Mouse (Mus musculus): ENCODE results near the gene St5. TPM values are rescaled to one million over a fixed set of nuclear protein-coding genes. Genes with fewer than 3 reads are reported as not detected.

Gene St5
- polyA plus RNA-seq, 1 experiment = 35.3 TPM

- H3K36me3 ChIP-seq (ENCODE audit: control insufficient read depth, insufficient read depth, low read length) = no peaks in the 10 kb centered on the region
- no peak overlapping the region for H3K4me3 ChIP-seq (ENCODE audit: control insufficient read depth, low read depth, low read length)
- no peaks in the 10 kb centered on the region for H3K27me3 ChIP-seq (ENCODE audit: control insufficient read depth, insufficient read depth, low read length)
- H3K27ac ChIP-seq (ENCODE audit: control insufficient read depth, insufficient read depth, low read depth, low read length) = no peak overlapping the region
- TF ChIP-seq POLR2A (IDR thresholded peaks at IDR 0.05; ENCODE audit: control insufficient read depth, low read depth, low read length) (no peak), CTCF (IDR thresholded peaks at IDR 0.05; ENCODE audit: control insufficient read depth, insufficient read depth, insufficient replicate concordance, low read depth, low read length) (no peak)
- H3K4me1 ChIP-seq (ENCODE audit: control insufficient read depth, insufficient read depth, low read length) = peaks cover 5% of the 10 kb centered on the region
These were observed 108.4 kb downstream of the St5 start for GRCm38 (mm10) chr7:109594845-109595531.

- no peak overlapping the region for H3K4me3 ChIP-seq (ENCODE audit: control insufficient read depth, low read depth, low read length)
- TF ChIP-seq CTCF (IDR thresholded peaks at IDR 0.05; ENCODE audit: control insufficient read depth, insufficient read depth, insufficient replicate concordance, low read depth, low read length) (no peak), POLR2A (IDR thresholded peaks at IDR 0.05; ENCODE audit: control insufficient read depth, low read depth, low read length) (no peak)
- no peaks in the 10 kb centered on the region for H3K36me3 ChIP-seq (ENCODE audit: control insufficient read depth, insufficient read depth, low read length)
- H3K27me3 ChIP-seq (ENCODE audit: control insufficient read depth, insufficient read depth, low read length) = no peaks in the 10 kb centered on the region
- H3K4me1 ChIP-seq (ENCODE audit: control insufficient read depth, insufficient read depth, low read length) = peaks cover 6% of the 10 kb centered on the region
- no peak overlapping the region for H3K27ac ChIP-seq (ENCODE audit: control insufficient read depth, insufficient read depth, low read depth, low read length)
These were observed 109.4 kb downstream of the St5 start for GRCm38 (mm10) chr7:109593992-109594391.

GRCm38 (mm10) chr7:109592184-109592583, 111.2 kb downstream of the St5 start:
- TF ChIP-seq POLR2A (IDR thresholded peaks at IDR 0.05; ENCODE audit: control insufficient read depth, low read depth, low read length) (no peak), CTCF (IDR thresholded peaks at IDR 0.05; ENCODE audit: control insufficient read depth, insufficient read depth, insufficient replicate concordance, low read depth, low read length) (no peak)
- Histone ChIP-seq H3K27me3 (ENCODE audit: control insufficient read depth, insufficient read depth, low read length) (no peaks in the 10 kb centered on the region), H3K27ac (ENCODE audit: control insufficient read depth, insufficient read depth, low read depth, low read length) (peak overlapping the region; percentile 68)

DNA sequence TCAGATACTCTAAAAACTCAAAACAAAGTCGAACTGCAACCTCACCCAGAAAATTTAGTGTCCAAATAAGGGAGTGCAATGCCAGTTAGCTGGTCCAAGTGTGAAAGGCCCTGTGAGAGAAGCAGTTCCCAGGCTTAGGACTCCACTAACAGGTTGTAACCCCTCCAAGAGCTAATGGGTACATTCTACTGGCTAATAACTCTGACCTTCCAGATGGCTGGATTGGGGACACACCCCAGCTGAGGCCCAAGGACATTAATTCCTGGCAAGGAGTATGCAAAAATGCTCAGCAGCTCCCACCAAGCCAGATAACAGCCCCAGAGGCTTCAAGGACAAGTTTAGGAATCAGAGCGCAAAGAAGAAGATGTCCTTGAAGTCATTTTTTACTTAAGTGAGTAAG, 112.8 kb downstream of the St5 start:
- Histone ChIP-seq H3K4me1 (ENCODE audit: control insufficient read depth, insufficient read depth, low read length) (peaks cover 8% of the 10 kb centered on the region), H3K27ac (ENCODE audit: control insufficient read depth, insufficient read depth, low read depth, low read length) (peak overlapping the region; percentile 84), H3K36me3 (ENCODE audit: control insufficient read depth, insufficient read depth, low read length) (no peaks in the 10 kb centered on the region), H3K27me3 (ENCODE audit: control insufficient read depth, insufficient read depth, low read length) (no peaks in the 10 kb centered on the region), H3K4me3 (ENCODE audit: control insufficient read depth, low read depth, low read length) (no peak overlapping the region)
- TF ChIP-seq POLR2A (IDR thresholded peaks at IDR 0.05; ENCODE audit: control insufficient read depth, low read depth, low read length) (no peak), CTCF (IDR thresholded peaks at IDR 0.05; ENCODE audit: control insufficient read depth, insufficient read depth, insufficient replicate concordance, low read depth, low read length) (no peak)

More at GRCm38 (mm10) chr7:109592184-109592583, 111.2 kb downstream of the St5 start:
- peaks cover 8% of the 10 kb centered on the region for H3K4me1 ChIP-seq (ENCODE audit: control insufficient read depth, insufficient read depth, low read length)
- no peaks in the 10 kb centered on the region for H3K36me3 ChIP-seq (ENCODE audit: control insufficient read depth, insufficient read depth, low read length)
- no peak overlapping the region for H3K4me3 ChIP-seq (ENCODE audit: control insufficient read depth, low read depth, low read length)

DNA sequence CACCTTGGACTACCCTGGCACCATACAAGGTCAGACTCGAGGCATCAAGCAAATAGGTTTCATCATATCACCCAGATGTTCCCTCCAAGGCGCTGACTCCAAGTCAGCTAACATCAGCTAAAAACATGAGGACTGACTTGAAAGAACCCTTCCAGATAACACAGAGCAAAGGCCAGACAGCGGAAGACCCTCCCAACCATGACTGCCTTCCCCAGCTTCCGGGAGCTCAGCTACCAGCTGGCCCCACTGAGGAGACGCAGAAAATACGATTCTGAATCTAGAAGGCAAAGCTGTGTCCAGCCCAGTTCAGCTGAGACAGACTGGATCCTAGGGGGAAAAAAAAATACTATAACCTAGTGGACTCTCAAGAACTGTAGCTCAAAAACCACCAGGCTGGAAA, 114.4 kb downstream of the St5 start:
- TF ChIP-seq POLR2A (IDR thresholded peaks at IDR 0.05; ENCODE audit: control insufficient read depth, low read depth, low read length) = no peak
- TF ChIP-seq CTCF (IDR thresholded peaks at IDR 0.05; ENCODE audit: control insufficient read depth, insufficient read depth, insufficient replicate concordance, low read depth, low read length) = no peak
- H3K27me3 ChIP-seq (ENCODE audit: control insufficient read depth, insufficient read depth, low read length) = no peaks in the 10 kb centered on the region
- peak overlapping the region; percentile 47; the same call in 1 of the 2 replicates for H3K27ac ChIP-seq (ENCODE audit: control insufficient read depth, insufficient read depth, low read depth, low read length)
- H3K4me3 ChIP-seq (ENCODE audit: control insufficient read depth, low read depth, low read length) = no peak overlapping the region
- no peaks in the 10 kb centered on the region for H3K36me3 ChIP-seq (ENCODE audit: control insufficient read depth, insufficient read depth, low read length)
- H3K4me1 ChIP-seq (ENCODE audit: control insufficient read depth, insufficient read depth, low read length) = peaks cover 8% of the 10 kb centered on the region

- Histone ChIP-seq H3K27me3 (ENCODE audit: control insufficient read depth, insufficient read depth, low read length) (no peaks in the 10 kb centered on the region), H3K4me3 (ENCODE audit: control insufficient read depth, low read depth, low read length) (no peak overlapping the region), H3K27ac (ENCODE audit: control insufficient read depth, insufficient read depth, low read depth, low read length) (peak overlapping the region; percentile 32; the same call in 1 of the 2 replicates), H3K4me1 (ENCODE audit: control insufficient read depth, insufficient read depth, low read length) (peaks cover 8% of the 10 kb centered on the region), H3K36me3 (ENCODE audit: control insufficient read depth, insufficient read depth, low read length) (no peaks in the 10 kb centered on the region)
- TF ChIP-seq POLR2A (IDR thresholded peaks at IDR 0.05; ENCODE audit: control insufficient read depth, low read depth, low read length) (no peak), CTCF (IDR thresholded peaks at IDR 0.05; ENCODE audit: control insufficient read depth, insufficient read depth, insufficient replicate concordance, low read depth, low read length) (no peak)
These were observed 115.3 kb downstream of the St5 start for GRCm38 (mm10) chr7:109588145-109588544.

DNA sequence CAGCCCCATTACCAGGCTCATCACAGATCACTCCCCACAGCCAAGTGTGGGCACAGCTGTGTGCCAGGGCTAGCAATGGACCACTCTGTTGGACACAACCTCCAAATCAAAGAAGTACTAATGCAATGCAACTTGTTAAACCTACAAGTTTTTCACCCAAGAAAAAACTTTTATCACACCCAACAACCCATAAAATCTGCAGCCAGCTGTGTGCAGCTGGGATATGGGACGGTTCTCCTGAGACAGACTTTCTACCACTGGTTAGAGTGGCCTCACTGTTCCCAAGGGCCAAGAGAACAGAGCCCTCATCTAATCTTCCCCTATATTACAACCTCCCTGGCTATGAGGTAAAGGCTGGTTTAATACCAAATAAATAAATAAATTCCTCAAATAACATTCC, 118.9 kb downstream of the St5 start:
- H3K4me3 ChIP-seq (ENCODE audit: control insufficient read depth, low read depth, low read length) = no peak overlapping the region
- peaks cover 5% of the 10 kb centered on the region for H3K4me1 ChIP-seq (ENCODE audit: control insufficient read depth, insufficient read depth, low read length)
- no peaks in the 10 kb centered on the region for H3K36me3 ChIP-seq (ENCODE audit: control insufficient read depth, insufficient read depth, low read length)
- no peak overlapping the region for H3K27ac ChIP-seq (ENCODE audit: control insufficient read depth, insufficient read depth, low read depth, low read length)
- TF ChIP-seq CTCF (IDR thresholded peaks at IDR 0.05; ENCODE audit: control insufficient read depth, insufficient read depth, insufficient replicate concordance, low read depth, low read length) (no peak), POLR2A (IDR thresholded peaks at IDR 0.05; ENCODE audit: control insufficient read depth, low read depth, low read length) (no peak)
- no peaks in the 10 kb centered on the region for H3K27me3 ChIP-seq (ENCODE audit: control insufficient read depth, insufficient read depth, low read length)
